Mouse (Mus musculus): ENCODE results near the gene Izumo4. TPM values are rescaled to one million over a fixed set of nuclear protein-coding genes. Genes with fewer than 3 reads are reported as not detected.

The Izumo4 gene
- total RNA-seq (2022) = 10 to 100 TPM; 19.3 to 46.2 (median 33.3) TPM

DNA sequence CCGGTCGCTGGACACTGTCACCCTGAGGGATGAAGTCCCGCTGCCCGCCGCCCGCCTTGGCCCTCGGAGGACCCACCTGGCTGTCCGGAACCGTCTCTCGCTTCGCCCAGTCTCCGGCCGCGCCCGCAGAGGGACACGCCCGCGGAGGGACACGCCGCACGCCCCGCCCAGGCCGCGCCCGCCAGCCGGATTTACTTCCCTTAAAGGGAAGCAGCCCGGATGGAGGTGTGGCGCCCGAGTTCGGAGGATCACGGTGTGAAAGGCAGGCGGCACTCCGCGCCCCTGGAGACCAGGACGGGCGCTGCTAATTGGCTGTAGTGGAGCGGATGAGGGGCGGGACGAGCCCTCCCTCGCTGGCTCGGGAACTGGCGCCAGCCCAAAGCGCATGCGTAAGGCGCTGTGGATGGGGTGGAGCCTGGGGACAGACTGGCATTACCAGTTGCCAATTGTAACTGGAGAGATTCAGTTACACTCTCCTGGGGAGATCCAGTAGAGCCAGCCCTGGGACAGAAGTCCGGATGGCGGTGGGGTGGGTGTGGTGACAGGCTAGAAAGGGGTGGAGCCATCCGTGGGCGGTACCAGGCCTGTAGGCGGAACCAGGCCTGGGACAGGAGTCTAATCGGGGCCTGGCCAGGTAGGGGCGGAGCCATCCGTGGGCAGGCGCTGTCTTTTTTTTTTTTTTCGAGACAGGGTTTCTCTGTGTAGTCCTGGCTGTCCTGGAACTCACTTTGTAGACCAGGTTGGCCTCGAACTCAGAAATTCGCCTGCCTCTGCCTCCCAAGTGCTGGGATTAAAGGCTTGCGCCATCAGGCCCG lies at the start of gene Izumo4, which contains the start of gene Mob3a:
Gene Izumo4 (plus strand): TSS at position 464 of the 815 bp plus-strand sequence.
Gene Mob3a (minus strand): TSS at position 257 of the 815 bp plus-strand sequence.
- peak; percentile 99 for DNase-seq

DNA sequence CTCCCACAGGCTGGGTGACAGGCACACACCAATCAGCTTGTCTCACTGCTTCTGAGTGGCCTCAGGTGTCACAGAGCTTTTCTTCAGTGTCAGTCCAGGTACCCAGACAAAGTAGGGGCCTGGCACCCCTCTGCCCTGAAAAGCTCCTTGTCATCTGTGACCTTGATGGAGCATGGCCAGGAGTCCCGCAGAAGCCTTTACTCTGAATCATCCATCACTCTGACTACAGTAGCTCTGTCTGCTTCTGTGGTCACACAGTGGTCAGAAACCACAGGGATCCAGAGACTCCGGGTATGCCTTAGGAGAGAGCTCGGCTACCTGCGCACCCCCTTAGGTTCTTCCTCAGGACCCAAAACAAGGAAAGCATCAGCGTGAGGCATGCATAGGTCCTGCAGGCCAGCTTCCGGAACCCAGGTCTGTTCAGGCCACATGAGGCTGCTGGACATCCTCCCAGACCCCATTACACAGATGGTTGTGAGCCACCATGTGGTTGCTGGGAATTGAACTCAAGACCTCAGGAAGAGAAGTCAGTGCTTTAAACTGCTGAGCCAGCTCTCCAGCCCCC lies 48.7 kb upstream of the Izumo4 start:
- DNase-seq = no peak

DNA sequence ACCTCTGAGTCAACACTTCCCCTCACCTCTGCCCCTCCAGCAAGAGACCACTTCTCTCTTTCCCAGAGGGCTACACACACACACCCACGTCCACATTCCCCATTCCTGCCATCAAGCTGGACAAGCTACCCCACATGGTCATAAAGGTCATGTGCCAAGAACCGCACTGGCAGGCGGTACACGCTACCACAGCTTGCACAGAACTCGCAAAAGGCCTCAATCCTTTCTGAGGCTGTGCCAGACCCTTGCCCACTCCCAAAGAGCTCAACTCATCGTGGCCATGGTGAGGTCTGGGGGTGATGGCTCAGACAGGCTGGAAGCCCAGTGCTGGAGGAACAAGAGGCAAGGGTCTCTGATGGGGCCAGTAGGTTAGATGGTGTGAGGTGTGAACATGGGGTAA lies 47.1 kb upstream of the Izumo4 start:
- DNase-seq = no peak

DNA sequence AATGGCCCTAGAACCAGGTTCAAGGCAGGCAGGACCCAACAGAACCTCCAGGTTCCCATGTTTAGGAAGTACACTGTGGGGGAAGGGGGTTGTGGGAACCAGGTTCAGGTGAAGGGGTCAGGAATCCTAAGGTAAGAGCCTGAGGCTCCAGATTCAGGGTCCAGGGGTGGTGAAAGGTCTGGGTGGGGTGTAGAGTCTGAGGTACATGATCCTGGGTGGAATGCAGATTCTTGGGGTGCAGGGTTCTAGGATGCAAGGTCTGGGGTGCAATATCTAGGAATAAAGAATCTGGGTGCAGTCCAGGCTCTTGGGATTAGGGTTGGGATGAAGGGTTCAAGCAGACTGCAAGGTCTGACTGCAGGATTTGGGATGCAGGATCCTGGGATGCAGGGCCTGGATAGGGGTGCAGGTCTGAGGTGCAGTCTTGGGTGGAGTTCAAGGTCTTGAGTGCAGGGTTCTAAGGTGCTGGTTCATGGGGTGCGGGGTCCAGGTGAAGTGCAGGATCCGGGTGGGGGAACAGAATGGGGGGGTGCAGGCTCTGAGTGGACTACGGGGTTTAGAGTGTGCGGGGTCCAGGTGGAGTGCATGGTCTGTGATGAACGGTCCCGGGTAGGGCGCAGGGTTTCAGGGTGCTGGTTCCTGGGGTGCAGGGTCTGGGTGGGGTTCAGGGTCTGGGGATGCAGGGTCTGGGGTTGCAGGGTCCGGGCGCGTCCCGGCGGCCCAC lies 46.4 kb upstream of the Izumo4 start:
- no peak for DNase-seq

DNA sequence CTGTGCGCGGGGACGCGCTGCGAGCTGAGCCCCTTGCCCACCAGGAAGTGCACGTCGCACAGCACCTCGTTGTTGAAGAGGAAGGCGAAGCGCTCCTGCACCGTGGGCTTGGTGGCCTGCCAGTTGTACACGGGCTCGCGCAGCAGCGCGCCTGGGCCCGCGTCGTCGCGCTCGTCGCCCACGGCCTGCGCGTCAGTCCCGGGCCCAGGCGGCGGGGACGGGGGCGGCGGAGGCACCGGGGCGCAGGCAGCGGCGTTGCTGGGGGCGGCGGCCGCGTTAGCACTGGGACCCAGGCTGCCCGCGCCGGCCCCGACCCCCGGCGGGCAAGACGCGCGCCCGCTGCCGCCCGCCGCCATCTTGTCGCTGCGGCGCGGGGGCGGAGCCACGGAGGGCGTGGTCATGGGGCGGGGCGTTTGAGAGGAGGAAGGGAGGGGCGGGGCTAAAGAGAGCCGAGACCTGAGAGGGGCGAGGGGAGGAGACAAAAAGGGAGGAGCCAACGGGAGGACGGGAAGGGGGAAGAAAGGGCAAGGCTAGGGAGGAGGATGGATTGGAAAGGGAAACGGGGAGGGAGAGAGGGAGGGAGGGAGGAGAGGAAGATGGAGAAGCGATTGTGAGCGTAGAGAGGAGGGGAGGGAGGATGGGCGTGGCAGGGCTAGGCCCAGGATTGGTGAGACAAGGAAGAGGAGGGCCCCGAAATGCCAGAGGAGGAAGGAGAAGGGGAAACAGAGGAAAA lies 45.7 kb upstream of the Izumo4 start:
- peak; percentile 96 for DNase-seq

DNA sequence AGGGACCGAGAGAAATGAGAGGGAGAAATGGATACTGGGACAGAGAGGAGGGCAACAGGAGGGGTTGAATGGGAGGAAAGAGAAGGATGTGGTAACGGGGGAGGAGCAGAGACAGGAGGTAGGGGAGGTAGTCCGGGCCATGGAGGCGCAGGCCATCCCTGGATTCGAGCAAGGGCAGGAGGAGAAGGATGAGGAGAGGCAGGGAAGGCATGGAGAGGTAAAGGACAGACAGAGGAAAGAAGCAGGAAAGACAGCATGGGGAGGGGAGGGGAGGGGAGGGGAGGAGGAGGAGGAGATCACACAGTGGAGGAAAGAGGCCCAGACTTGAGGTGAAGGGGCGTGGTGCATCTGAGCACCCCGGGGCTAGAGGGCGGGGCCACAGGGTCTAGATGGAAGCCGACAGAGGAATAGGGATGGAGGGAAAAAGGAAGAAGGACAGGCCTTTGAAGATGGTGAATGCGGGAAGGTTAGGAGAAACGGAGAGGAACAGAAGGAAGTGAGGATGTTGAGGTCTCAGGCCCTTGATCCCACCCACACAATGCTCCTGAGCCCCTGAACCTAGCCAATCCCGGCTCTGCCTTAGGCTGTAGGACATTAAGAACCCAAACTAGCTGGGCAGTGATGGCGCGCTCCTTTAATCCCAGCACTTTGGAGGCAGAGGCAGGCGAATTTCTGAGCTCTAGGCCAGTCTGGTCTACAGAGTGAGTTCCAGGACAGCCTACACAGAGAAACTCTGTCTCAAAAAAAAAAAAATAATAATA lies 44.9 kb upstream of the Izumo4 start, which contains the start of gene Btbd2:
Gene Btbd2 (minus strand): TSS at position 209 of the 761 bp plus-strand sequence.
- DNase-seq = no peak

DNA sequence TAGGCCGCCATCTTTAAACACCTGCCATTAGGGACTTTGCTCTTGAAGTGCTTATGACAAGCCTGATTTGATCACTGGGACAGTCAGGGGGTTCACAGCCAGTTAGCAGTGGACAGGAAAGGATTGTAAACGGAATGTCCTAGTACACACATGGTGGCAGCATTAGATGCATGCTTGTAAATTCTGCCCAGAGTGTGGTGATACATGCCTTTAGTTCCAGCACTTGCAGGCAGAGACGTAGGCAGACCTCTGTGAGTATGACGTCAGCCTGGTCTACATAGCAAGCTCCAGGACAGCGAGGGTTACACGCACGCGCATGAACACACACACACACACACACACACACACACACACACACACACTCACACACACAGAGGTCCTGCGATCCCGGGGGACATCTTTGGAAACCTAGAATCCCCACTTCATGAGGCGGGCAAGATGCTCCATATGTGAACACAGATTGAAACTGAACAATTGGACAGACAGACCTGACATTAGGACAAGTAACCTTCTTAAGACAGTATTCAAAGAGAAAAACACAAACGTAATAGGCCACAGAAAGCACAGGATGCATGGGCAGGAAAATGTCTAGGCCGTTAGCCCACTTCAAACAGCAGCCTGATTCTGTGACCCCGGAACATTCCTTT lies 43.7 kb upstream of the Izumo4 start:
- no peak for DNase-seq

DNA sequence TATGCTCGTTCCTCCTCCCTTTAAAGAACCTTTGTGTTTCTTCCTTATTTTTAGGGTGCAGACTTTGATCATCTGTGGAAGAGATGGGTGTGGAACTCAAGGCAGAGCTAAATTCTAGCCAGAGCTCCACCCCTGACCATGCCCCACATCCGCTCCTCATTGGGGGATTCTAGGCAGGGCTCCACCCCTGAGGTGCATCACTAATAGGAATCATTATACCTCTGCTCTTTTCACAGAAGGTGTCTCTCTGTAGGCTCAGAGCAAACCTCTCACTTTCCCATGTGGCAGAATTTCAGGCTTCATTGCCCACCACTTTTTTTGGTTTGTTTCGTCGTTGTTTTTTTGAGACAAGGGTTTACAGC lies 43.2 kb upstream of the Izumo4 start:
- no peak for DNase-seq

DNA sequence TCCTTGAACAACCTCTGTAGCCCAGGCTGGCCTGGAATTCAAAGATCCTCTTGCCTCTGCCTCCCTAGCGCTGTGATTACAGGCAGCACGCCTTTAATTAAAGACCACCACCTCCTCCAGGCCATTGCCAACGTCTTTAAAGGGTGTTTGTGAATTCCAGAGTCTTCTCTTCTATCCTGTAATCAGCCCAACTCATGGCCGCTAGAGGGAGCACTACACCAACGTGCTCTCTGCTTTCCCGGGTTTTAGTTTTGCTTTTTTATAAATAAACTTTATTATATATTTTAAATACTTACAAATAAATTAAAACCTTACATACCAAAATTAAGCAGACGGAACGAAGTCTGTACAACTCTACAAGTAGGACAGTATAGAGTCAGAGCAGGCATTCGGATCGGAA lies 42.8 kb upstream of the Izumo4 start:
- peak; percentile 60 for DNase-seq

DNA sequence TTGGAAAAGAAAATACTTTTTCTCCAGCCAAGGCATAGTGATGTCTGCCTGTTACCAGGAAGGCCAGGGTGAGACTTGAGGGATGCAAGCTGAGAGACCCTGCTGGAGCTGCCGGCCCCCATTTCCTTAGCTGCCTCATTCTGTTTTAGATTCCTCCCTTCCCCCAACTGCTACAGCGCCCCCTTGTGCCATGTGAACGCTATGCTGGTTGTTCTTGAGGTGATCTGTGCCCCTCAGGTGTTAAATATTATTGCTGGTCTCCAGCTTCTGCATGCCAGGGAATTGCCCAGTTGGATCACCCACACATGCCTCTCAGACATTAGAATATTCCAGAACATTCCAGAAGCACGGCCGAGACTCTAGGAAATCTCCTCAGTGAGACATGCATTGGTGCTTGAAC lies 40.8 kb upstream of the Izumo4 start:
- no peak for DNase-seq

DNA sequence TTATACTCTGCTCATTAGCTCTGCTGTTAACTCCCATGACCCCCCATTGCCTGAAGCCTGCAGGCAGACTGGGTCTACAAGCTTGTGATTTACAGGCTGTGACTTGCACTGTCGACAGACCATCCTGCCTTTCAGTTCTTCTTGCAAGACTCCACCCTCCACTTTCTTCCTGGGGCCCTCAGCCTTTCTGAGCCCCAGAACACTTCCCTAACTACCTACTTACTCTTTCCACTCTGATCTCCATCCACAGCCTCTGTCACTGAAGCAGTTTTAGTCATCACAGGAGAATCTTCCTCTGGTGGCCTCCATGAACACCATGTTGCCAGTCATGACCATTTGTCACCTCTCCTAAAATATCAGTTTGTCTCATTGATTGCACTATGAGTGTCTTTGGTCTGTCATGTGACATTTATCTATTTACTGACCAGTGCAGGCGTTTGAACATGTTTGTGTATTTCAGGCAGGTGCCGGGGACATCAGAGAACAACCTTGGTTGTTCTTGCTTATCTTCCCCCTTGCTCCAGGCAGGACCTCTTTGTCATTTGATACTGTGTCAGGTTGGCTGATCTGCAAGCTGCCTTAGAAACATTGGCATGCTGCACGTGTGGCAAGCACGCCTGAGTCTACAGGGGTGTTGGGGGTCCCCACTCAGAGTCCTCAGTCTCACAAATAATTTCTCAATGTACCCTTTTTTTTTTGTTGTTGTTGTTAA lies 38.3 kb upstream of the Izumo4 start:
- no peak for DNase-seq

DNA sequence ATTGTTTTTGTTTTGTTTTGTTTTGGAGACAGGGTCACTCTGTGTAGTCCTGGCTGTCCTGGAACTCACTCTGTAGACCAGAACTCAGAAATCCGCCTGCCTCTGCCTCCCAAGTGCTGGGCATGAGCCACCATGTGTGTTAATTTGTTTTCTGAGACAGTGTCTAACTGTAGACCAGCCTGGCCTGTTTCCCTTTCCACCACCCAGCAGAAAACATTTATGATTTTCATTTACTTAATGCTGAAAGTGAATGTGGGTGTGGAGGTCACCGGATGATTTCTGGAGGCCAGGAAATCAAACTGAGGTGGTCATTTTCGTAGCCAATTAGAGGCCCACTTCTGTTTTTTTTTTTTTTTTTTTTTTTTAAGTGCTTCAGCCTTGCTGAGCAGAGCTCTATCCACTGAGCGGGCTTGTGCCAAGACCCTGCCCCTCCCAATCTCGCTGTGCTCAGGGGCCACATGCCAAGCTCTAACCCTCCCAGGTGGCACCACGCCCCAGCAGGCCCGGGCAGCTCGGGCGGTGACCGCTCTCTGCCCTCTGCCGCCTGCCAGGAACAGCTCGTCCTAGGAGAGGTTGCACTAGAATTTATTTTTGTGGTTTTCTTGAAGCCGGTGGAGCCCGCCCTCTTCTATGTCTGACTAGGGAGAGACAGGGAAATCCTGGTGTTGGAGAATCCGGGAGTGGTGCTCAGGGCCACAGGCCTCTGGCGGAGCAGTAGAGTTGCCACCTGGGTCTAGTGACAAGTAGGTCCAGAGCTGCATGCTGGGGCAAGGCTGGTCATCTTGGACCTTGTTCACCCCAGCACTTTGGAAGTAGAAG lies 37.6 kb upstream of the Izumo4 start:
- peak; percentile 87 for DNase-seq

DNA sequence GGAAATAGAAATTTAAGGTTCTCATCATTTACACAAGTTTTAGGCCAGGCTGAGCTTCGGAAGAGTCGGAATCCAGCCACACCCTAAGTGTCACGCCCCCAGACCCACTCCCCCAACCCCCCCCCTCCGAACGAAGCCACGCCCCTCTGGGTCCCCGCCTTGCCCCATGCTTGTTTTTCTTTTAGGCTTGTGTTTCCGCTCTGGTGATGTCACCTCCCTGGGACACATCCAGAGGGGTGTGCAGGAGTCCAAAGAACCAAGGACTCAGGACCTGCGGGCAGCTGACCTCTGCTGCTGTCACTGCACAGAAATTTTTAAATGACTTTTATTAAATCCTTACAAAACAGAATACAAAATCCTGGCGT lies 37.0 kb upstream of the Izumo4 start:
- peak; percentile 84 for DNase-seq

DNA sequence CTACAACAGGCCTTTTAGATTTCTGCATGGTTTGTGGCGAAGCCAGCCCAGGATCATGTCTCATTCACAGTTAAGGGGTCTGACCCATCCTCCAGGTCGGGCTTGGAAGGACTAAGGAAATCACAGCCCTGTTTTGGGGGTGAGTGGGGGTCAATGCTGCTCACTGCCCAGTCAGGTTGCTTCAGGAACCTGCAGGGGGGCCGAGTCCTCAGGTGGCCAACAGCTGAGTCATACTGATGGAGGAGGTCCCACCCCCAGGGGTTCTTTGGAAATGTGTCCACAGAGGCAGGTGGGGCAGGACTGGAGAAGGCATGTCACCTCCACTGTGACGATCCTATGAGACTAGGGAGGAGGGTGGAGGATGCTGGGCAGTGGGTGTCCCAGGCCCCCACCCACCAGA lies 36.5 kb upstream of the Izumo4 start:
- DNase-seq = no peak

DNA sequence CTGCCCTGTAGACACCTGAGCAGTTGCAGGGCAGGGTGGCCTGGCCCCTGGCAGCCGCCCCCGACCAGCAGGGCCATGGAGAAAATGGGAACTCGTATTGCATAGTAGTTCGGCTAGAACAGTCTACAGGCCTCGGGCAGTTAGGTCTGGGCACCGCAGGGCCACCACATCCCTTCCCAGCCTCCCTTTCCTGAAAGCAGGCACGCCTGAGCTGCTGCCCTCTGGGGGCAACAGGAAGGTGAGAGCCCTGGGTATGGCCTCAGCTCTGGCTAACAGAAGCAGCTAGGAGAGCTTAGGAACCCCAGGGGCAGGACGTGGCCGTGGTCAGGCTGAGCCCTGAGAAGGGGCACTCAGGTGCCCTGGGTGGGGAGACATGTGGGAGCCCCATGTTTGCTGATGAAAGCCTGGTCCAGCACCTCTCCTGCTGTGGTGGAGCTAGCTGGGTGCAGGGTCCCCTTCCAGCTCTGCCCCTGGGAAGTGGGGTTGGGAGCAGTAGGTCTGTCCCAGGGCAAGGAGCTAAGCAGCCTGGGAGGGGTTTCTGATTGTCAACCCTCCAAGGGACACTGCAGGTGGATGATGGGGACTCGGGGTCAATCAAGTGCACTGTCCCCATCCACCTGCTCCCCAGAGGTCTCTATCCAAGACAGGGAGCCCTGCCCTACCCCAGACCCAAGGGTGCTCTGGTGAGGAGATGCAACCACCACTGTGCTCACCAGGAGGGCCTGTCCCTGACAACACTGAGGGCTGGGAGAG lies 35.8 kb upstream of the Izumo4 start:
- no peak for DNase-seq

DNA sequence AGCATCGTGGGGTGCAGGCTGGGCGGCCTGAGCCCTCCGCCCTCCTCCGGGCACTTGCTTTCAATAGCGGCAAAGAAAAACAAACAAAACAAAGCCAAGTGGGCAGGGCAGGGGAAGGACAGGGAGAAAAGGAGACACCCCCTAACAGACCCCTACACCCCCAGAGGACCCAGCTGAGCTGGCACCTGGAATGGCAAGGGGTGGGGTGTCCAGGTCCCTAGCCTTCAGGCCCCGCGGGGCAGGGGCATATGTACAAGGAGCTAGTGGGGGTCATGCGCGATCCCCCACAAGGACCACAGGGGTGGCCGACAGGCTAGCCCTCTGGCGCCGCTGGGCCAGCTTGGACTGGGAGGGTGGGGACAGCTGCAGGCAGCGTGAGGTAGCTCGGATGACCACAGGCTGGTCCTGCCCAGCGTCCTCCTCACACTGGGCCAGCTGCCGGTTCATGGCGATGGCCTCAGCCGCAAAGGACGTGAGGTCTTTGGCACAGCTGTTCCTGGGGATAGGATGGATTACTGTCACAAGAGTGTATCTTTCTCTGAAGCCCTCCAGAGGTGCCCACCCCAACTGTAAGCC lies 35.1 kb upstream of the Izumo4 start:
- no peak for DNase-seq

DNA sequence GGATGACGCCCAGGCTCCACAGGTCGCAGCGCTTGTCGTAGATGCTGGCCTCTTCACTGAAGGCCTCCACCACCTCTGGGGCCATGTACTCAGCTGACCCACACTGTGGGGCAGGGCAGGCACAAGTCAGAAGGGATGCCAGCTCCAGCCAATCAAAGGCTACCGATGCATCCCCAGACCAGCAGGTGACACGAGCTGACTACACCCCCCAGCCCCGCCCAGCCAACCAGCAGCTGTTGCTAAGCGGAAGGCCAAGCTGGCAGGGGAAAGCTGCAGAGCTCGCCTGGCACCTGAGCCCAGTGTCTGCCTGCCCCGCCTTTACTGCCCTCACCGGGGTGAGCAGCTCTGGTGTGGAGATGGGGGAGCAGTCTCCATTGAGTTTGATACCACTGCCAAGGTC lies 33.4 kb upstream of the Izumo4 start:
- no peak for DNase-seq

DNA sequence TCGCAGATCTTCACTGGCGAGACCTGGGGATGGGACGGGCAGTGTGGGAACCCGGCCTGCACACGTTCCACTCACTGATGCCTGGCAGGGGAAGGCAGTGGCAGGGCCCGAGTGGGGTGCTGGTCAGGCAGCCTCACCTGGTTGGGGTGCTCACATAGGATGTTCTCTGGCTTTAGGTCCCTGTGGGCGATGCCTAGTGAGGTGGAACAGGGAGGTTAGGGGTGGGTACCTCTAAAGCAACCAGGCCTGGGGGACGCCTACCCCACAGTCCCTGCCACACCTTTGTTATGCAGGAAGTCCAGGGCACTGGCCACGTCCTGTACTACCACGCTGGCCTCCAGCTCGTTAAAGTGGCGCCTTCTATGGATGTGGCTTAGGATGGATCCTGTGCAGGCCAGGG lies 33.0 kb upstream of the Izumo4 start:
- no peak for DNase-seq

All from adrenal gland, adult 8-10 months (tissue).